Mouse (Mus musculus) heart, embryonic 11.5 days (tissue): ENCODE data around the gene Pla2g4d. TPM values are rescaled to one million over a fixed set of nuclear protein-coding genes. Genes with fewer than 3 reads are reported as not detected.

Experiments
- ATAC-seq: fragments of 200-750 bp; cut with Nextera tagmentation; replicated peaks from 2 replicates; pipeline ENCODE4 v1.8.0; 2017; ENCODE audit warnings: moderate library complexity; ENCODE audit not compliant: insufficient number of reproducible peaks, low FRiP score, low TSS enrichment
- H3K27ac ChIP-seq: fragments of 300-500 bp; sonication (generic); 2 replicates; pipeline ENCODE4 v1.5.1; 2014; ENCODE audit warnings: mild to moderate bottlenecking, low read depth, low read length
- H3K27me3 ChIP-seq: fragments of 300-500 bp; sonication (generic); 2 replicates; pipeline ENCODE4 v1.6.1; 2014; ENCODE audit warnings: mild to moderate bottlenecking, low read length, mixed read lengths; ENCODE audit not compliant: control insufficient read depth, insufficient read depth
- H3K36me3 ChIP-seq: fragments of 300-500 bp; sonication (generic); 2 replicates; pipeline ENCODE4 v1.6.1; 2014; ENCODE audit warnings: mild to moderate bottlenecking, low read length, moderate library complexity, mixed read lengths; ENCODE audit not compliant: control insufficient read depth, insufficient read depth
- H3K4me1 ChIP-seq: fragments of 300-500 bp; sonication (generic); 2 replicates; pipeline ENCODE4 v1.6.1; 2014; ENCODE audit warnings: low read length; ENCODE audit not compliant: control insufficient read depth, insufficient read depth
- H3K4me2 ChIP-seq: fragments of 300-500 bp; sonication (generic); 2 replicates; pipeline ENCODE4 v1.6.1; 2014; ENCODE audit warnings: mild to moderate bottlenecking, moderate library complexity
- H3K4me3 ChIP-seq: fragments of 300-500 bp; sonication (generic); 2 replicates; pipeline ENCODE4 v1.5.1; 2014; ENCODE audit warnings: low read depth, low read length
- H3K9ac ChIP-seq: fragments of 300-500 bp; sonication (generic); 2 replicates; pipeline ENCODE4 v1.6.1; 2014; ENCODE audit warnings: mild to moderate bottlenecking, low read depth, low read length, moderate library complexity
- H3K9me3 ChIP-seq: fragments of 300-500 bp; sonication (generic); replicated peaks from 2 replicates; pipeline ENCODE4 v1.6.1; 2016; ENCODE audit warnings: low read length; ENCODE audit not compliant: control insufficient read depth
- WGBS: fragments of 180-500 bp; shearing (Covaris S2); extraction: QIAGEN DNeasy Blood & Tissue Kit; methylation state at CpG from one replicate; pipeline ENCODE4 v1.1.7; 2014; ENCODE audit not compliant: insufficient replicate concordance; 5-methylcytosine and 5-hydroxymethylcytosine counted together
- polyA plus RNA-seq: library from polyadenylated mRNA; unstranded; fragments of >200 nt; fragmentation: Nextera tagmentation; extraction: Ambion mirVana; gene quantifications from 2 replicates; pipeline ENCODE4 v1.2.1, GENCODE M21; 2014

Pla2g4d gene
- polyA plus RNA-seq: not detected in 2 replicates

DNA sequence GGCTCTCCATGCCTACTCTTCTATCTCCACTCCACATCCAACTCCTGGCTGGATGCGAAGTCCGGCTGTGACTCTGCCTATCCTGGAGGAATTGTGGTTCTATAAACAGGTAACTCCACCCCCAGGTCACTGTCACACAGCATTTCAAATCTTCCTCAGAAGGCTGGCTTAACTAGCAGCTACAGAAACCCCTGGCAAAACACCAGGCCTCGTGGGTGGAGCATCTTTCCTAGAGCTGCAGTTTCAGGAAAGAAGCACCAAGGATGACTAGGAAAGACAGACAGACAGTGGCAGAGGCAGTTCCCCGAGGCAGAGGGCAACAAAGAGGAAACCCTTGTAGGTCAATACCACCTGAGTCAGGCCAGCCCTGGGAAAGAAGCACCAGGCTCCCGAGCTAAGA, at the start of gene Pla2g4d:
TSS of gene Pla2g4d (minus strand) at position 203 of the 400 bp plus-strand sequence.
- Histone ChIP-seq H3K4me3 (no peak within 1 kb of the TSS), H3K27me3 (no peaks in the 10 kb centered on the region), H3K4me1 (no peaks in the 10 kb centered on the region), H3K9ac (no peak within 1 kb of the TSS), H3K4me2 (no peak within 1 kb of the TSS), H3K36me3 (no peaks in the 10 kb centered on the region), H3K27ac (no peak within 1 kb of the TSS), H3K9me3 (no peaks in the 10 kb centered on the region)
- no peak for ATAC-seq
- 70% methylated on average over 5 of the region's 5 CpGs for WGBS

DNA sequence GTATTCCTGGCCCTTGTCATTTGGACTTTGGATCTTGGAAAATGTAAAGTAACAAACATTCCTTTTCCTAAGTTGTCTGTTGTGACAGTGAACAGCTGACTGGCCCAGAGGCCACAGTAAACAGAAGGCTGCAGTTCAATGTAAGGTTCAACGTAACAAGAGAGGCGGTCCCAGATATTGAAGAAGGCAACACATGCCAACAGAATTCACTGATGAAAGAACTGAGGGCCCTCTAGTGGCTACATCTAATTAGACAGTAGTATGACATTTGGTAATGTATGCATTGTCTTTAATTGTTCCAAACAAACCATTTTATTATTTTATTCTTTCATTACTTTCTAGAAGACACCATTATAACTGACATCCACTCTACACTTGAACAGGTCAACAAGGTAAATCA, 48.9 kb upstream of the Pla2g4d start:
- Histone ChIP-seq H3K4me2 (no peak overlapping the region), H3K27me3 (no peaks in the 10 kb centered on the region), H3K9ac (no peak overlapping the region), H3K4me1 (no peaks in the 10 kb centered on the region), H3K27ac (no peak overlapping the region), H3K9me3 (no peaks in the 10 kb centered on the region), H3K4me3 (no peak overlapping the region), H3K36me3 (peaks cover 17% of the 10 kb centered on the region)
- ATAC-seq: no peak
- WGBS: 77% methylated on average over 2 of the region's 2 CpGs

DNA sequence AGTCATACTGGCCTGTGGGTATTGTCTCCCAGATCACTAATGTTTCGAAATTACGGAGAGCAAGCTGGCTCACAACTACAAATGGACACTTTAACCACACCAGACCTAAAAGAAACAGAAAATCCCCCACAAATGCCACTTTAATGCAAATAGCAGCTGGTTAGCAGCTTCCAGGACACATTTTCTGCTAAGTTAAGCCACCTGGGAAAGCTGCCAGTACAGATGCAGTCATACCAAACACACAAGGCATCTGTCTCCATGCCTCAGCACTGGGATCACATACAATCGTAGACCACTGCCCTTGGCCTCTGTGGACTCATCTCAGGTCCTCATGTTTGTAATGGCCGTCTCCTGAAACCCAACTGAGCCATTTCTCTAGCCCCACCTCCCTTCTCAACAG, 42.6 kb upstream of the Pla2g4d start:
- Histone ChIP-seq H3K4me2 (no peak overlapping the region), H3K27ac (no peak overlapping the region), H3K36me3 (peaks cover 20% of the 10 kb centered on the region; the same call in 1 of the 2 replicates), H3K27me3 (no peaks in the 10 kb centered on the region), H3K9me3 (no peaks in the 10 kb centered on the region), H3K4me1 (no peaks in the 10 kb centered on the region), H3K4me3 (no peak overlapping the region), H3K9ac (no peak overlapping the region)
- 92% methylated on average over 4 of the region's 4 CpGs for WGBS
- ATAC-seq: no peak

DNA sequence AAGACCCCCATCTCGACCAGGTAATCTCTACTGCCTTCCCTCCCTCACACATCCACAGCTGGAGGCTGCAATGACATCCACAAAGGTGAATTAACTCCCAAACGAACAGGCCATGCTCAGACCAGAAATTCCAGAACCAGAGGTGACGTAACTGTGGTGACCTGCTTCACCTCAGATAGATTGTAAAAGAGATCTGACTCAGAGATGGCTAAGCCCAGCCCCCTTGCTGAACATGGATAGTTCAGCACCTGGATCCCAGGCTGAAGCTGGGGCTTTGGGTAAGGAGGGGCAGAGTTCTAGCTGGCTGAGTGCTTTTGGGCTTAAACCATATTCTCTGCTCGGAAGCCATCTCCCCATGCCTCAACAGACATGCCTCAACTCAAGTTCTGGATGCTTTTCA, 26.1 kb upstream of the Pla2g4d start:
- Histone ChIP-seq H3K4me1 (no peaks in the 10 kb centered on the region), H3K4me3 (no peak overlapping the region), H3K4me2 (no peak overlapping the region), H3K9me3 (no peaks in the 10 kb centered on the region), H3K36me3 (peaks cover 5% of the 10 kb centered on the region; the same call in 1 of the 2 replicates), H3K27me3 (no peaks in the 10 kb centered on the region), H3K27ac (no peak overlapping the region), H3K9ac (no peak overlapping the region)
- no peak for ATAC-seq
- WGBS: 72% methylated on average over 4 of the region's 4 CpGs

DNA sequence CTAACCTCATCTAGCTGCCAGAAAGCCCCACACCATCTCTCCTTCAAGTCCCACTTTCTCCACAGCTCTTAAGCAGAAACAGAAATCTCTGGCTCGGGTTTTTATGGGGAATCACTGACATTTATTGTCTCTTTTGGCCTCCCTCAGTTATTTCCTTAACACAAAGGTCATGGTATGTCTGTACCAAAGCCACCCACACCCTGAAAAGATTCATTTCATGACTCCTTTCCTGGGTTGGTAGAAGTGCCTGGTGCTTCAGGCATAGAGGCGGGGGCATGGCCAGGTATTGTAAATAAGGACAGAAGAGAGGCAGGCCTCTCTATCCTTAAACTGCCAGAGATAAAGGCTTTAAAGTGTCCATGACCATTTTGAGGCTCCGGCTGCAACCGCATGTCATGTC, 25.5 kb upstream of the Pla2g4d start:
- Histone ChIP-seq H3K36me3 (peaks cover 5% of the 10 kb centered on the region; the same call in 1 of the 2 replicates), H3K4me2 (no peak overlapping the region), H3K4me1 (no peaks in the 10 kb centered on the region), H3K9me3 (no peaks in the 10 kb centered on the region), H3K27me3 (no peaks in the 10 kb centered on the region), H3K9ac (no peak overlapping the region), H3K4me3 (no peak overlapping the region), H3K27ac (no peak overlapping the region)
- no peak for ATAC-seq
- WGBS: 84% methylated on average over 4 of the region's 4 CpGs

DNA sequence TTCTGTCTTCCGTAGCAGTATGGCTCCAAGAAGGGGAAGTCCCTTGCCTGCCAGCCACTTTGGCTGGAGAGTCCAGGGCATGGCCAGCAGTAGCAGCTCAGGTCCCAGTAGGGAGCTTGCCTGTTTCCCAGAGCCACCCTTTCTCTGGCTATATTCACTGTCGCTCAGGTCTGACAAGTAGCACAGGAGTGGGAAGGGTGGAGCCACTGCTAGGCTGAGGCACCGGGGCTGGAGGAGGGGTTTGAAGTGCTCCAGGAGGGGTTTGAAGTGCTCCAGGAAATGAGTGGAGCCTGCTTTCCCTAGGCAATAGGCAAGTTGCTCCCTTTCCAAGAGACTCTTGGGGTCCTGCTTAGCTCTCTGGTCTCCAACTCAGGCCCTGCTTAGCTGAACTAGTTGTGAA, 25.0 kb upstream of the Pla2g4d start, which contains the start of gene Pla2g4f:
TSS of gene Pla2g4f (minus strand) at position 190 of the 400 bp plus-strand sequence.
- Histone ChIP-seq H3K9me3 (no peaks in the 10 kb centered on the region), H3K4me1 (no peaks in the 10 kb centered on the region), H3K27ac (no peak within 1 kb of the TSS), H3K27me3 (no peaks in the 10 kb centered on the region), H3K4me2 (no peak within 1 kb of the TSS), H3K4me3 (no peak within 1 kb of the TSS), H3K9ac (no peak within 1 kb of the TSS), H3K36me3 (peaks cover 5% of the 10 kb centered on the region; the same call in 1 of the 2 replicates)
- WGBS: 41% methylated on average over 3 of the region's 3 CpGs
- ATAC-seq: no peak

DNA sequence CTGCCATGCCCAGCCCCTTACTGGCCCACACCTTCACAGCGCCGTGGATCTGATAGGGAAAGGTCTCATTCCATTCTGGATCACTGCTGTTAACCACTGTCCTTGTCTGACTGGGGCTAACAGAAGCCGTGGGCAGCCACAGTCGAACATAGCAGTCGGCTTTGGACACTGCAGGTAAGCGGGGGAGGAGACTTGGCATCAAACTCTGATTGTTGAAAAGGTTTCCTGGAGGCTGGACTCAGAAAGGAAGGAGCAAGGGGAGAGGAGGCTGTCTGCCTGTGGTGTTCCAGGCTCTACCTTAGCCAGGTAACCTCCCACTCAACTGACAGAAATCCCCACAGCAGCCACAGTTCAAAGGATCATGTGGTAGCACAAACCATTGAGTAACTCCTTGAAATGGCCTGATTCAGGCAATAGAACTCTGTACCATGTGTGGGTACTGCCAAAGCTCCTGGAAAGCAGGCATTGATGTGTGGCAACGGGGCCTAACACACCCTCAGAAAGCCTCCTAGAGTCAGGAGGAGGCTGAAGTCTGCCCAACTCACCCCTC, 23.4 kb upstream of the Pla2g4d start:
- H3K9me3 ChIP-seq: no peaks in the 10 kb centered on the region
- H3K4me3 ChIP-seq: no peak overlapping the region
- H3K27me3 ChIP-seq: no peaks in the 10 kb centered on the region
- 80% methylated on average over 7 of the region's 7 CpGs for WGBS
- H3K4me2 ChIP-seq: no peak overlapping the region
- H3K36me3 ChIP-seq: peaks cover 2% of the 10 kb centered on the region; the same call in 1 of the 2 replicates
- ATAC-seq: no peak
- H3K9ac ChIP-seq: no peak overlapping the region
- no peak overlapping the region for H3K27ac ChIP-seq
- H3K4me1 ChIP-seq: no peaks in the 10 kb centered on the region

DNA sequence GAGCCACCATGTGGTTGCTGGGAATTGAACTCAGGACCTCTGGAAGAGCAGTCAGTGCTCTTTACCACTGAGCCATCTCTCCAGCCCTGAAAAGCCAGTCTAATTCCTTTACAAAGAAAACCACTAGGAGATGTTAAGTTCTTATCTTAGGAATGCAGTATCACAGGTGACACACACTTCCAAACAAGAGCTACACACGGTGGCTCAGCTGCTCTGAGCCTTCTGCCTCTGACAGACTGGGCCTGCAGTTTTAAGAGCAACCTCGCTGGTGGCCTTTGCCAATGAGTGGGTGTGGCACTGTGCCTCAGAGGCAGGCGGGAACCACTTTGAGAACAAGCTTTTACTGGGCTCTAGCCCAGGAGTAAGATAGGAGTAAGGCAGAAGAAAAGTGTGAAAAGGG, 15.1 kb upstream of the Pla2g4d start:
- no peak overlapping the region for H3K27ac ChIP-seq
- no peak overlapping the region for H3K4me2 ChIP-seq
- H3K27me3 ChIP-seq: no peaks in the 10 kb centered on the region
- H3K9me3 ChIP-seq: no peaks in the 10 kb centered on the region
- 15% methylated on average over 3 of the region's 3 CpGs for WGBS
- H3K36me3 ChIP-seq: no peaks in the 10 kb centered on the region
- peaks cover 2% of the 10 kb centered on the region; the same call in 1 of the 2 replicates for H3K4me1 ChIP-seq
- no peak for ATAC-seq
- H3K4me3 ChIP-seq: no peak overlapping the region
- H3K9ac ChIP-seq: no peak overlapping the region

DNA sequence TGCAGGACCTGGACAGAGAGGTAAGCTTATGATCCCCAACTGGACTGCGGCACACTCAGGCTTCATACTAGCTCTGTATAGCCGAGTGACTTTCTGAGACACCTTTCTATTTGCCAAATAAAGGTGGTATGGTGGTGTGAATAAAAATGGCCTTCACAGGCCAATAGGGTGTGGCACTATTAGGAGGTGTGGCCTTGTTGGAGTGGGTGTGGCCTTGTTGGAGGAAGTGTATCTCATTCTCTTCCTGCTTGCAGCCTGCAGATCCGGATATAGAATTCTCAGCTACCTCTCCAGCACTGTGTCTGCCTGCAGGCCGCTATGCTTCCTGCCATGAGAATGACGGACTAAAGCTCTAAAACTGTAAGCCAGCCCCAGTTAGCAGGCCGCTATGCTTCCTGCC, 12.1 kb upstream of the Pla2g4d start:
- Histone ChIP-seq H3K9me3 (no peaks in the 10 kb centered on the region), H3K4me2 (no peak overlapping the region), H3K27me3 (no peaks in the 10 kb centered on the region), H3K4me3 (no peak overlapping the region), H3K27ac (no peak overlapping the region), H3K9ac (no peak overlapping the region), H3K4me1 (peaks cover 2% of the 10 kb centered on the region; the same call in 1 of the 2 replicates), H3K36me3 (no peaks in the 10 kb centered on the region)
- 91% methylated on average over 6 of the region's 6 CpGs for WGBS
- no peak for ATAC-seq
